Mouse (Mus musculus): ENCODE results near the gene Lrrc58.
A peak's percentile ranks its signal among the peaks of the same experiment; 100 is the strongest.

Lrrc58 gene

DNA sequence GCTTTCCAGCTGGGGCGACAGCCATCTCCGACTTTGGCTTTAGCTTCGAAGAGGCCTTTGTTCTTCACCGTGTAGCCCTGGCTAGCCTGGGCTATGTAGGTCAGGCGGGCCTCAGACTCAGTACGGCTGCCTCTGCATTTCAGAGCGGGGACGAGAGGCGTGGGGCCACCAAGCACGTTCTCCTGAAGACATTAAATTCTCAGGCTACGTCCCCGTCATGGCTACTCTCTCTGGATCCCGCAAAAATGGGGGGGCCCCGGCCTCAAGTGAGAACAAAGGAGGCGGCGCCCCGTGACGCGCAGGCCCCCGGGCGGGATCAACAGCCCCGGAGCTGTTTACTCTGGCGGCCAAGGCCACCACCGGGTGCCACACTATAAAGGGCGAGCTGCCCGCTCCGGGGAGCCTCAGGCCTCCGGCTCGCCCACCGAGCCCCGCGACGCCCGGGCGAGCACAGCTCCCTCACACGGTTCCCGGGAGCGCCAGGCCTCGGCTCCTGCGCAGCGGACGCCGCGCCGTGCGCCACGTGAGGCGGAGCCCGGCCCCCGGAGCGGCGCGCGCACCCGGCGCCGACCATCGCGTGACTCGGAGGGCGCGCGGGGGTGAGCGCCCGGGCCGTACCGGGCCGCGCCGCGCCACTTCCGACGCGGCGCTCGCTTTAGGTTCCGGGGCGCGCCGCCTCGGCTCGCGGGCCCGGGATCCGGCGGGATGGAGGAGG, at the start of gene Lrrc58:
Gene Lrrc58 (plus strand): TSS at position 599 of the 715 bp plus-strand sequence.
- DNase-seq, result peak; percentile 84 to 86

DNA sequence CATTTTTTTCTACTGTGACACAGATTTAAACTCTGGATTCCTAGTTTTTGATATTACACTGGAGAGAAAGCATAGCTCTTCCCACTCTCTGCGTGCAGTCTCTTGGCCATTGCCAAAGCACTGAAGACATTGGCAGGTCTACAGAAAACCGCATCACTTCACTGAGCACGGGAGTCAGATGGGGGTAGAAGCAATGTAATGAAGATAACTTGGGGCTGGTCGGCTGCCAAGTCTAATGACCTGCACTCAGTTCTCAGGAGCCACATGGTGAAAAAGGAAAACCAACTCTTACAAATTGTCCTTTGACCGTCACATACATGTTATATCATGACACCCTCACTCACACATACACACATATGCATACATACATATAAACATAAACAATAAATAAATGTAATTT, 44.2 kb upstream of the Lrrc58 start:
- peak; percentile 75 to 77 for DNase-seq

DNA sequence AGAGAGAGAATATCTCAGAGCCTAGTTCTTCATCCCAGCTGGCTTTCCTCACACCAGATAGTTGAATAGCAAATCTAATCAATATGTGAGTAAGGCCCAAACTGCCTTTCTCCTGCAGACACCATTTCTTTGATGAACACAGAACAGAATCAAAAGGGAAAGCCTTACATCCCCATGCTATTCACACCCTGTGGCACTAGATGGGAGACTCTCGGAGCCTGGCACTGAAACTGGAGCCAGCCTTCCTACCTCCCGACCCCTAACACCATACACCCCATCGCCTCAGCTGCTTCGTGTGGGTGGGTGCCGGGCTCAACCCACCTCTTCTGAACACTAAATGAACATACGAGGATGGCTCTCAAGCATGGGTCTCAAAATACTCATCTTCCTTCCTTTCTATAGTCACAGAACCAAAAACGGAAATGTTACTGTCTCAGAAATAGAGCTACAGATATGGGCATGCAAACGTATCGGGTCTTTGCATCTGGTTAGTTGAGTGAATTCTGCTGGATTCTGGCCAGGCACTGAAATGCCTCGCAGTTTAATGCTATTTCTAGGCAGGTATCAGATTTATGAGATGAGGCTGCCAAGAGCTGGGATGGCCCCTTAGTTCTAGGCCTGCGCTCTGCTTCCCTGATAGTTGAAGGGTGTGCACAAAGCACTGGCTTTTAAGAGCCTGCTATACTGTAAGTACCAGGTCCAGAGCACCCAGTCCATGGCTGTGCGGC, 43.2 kb upstream of the Lrrc58 start:
- DNase-seq, result no peak

DNA sequence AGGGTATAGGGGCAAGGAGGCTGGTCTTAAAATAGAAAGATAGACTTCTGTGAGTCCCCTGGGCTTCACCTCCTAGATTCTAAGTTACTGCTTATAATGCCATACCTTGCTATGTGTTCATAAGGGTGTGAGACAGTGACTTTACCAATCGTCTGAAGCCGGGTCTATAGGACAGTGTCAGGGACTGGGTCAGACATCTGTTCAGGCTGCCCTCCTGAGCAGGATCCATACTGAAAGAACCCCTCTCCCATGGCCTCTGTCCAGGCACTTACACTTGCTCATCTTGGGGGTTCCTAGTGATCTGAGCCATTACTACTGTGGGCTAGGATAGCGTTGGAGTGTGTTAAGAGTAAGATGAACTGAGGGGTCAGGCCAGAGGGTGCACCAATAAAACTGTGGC, 41.9 kb upstream of the Lrrc58 start:
- no peak for DNase-seq

DNA sequence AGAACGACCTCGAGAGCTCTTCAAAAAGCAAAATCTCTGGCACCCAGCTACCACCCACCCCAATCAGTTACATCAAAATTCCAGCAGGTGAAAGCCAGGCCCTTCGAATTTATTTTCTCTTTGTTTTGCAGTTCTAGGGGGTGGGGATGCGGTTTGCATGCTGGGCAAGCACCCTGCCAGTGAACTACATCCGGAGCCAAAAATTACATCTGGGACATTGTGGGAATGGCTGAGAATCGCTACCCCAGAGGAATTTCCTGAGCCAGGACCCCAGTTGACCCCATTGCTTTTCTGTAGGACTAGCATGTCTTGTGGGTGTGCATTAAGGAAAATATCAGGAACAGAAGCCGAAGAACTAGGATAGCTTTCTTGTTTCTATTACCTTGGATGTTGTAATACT, 37.1 kb upstream of the Lrrc58 start:
- no peak for DNase-seq

- DNase-seq, result no peak
These were observed 30.6 kb upstream of the Lrrc58 start for GRCm38 (mm10) chr16:37837571-37837970.

- no peak for DNase-seq
These were observed 25.8 kb upstream of the Lrrc58 start for GRCm38 (mm10) chr16:37842439-37842838.

GRCm38 (mm10) chr16:37843740-37844139, 24.4 kb upstream of the Lrrc58 start:
- DNase-seq, result no peak

DNA sequence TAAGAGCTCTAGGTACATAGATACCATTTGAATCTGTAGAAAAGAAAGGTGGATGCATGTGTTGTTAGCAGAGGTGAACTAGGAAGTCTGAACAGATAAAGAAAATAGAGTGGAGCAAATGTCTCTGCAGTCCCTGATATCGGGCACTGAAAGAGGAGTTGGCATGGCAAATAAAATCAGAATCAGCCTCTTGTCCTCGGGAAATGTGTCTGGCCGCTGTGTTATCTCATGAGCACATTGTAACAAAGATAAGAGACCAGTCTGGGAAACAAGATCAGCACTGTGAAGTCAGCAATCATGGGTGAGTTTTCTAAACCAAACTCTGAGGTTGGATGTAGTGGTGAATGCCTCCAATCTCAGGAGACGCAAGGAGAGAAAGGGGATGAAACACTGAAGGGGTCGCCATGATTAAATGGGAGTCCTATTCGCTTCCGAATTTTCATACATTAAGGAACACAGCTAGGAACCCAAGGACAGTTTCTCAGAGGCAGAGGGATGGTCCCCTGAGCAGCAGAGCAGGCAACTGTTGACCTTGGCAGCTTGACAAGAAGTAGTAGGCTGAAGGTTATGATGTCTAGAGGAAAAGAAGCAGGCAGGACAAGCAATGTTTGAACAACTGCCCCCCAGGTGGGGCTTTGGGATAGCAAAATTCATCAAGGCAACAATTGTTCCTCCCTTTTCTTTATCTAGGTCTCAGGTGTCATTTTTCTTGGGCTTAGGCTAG, 22.8 kb upstream of the Lrrc58 start:
- DNase-seq, result no peak

DNA sequence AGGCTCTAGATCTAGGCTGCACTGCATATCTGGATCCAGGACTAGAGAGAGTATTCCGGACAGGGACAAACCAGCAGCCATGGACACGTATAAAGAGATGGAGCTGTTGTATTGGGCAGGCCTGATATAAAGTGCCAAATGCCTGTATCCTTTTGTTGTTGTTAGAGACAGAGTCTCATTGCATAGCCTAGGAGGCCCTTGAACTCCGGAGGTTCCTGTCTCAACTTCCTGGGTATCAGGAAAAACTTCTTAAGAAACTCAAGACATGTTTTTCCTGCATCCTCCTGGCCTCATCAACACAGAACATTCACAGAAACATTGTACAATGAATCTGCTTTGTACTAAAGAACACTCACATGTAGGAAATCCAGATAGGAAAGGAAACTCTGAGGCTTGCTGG, 21.1 kb upstream of the Lrrc58 start:
- DNase-seq, result no peak

- DNase-seq, result no peak
These were observed 16.8 kb upstream of the Lrrc58 start for GRCm38 (mm10) chr16:37851366-37851765.

GRCm38 (mm10) chr16:37853279-37853678, 14.9 kb upstream of the Lrrc58 start:
- no peak for DNase-seq

DNA sequence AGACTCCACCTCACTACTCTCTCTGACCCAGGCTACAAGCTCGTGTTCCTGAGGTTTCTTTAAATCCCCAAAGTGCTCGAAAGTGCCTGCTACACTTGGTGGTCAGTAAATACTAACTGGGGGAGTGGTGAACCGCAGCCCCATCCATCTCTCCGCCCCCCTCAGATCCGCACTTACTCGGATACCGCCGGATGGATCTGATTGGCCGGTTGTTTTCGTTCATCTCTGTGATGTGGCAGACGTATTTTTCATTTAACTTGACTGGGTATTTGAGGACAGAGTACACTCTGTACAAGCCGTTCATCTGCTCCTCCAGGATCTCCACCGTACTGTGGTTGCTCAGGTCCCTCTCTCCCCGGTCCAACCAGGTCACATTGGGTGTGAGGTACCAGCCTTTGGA, 14.1 kb upstream of the Lrrc58 start:
- no peak for DNase-seq

- DNase-seq, result no peak
These were observed 13.6 kb upstream of the Lrrc58 start for GRCm38 (mm10) chr16:37854593-37854992.

DNA sequence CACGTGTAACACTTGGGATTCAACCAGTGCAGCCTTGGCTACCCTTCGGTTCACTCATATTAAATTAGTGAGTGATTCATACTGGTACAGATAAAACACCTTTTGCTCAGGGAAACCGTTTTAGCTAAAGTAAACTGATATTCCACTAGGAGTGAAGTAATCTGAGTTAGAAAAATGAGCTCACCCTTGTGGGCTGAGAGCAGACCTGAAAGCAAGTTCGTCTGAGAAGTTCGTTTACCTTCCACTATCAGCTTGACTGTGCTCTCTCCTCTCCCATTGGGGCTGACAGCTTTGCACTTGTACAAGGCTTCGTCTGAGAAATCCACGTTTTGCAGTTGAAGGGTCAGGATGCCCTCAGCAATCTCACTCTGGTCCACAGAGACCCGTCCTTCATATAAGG, 12.6 kb upstream of the Lrrc58 start:
- no peak for DNase-seq

GRCm38 (mm10) chr16:37856327-37856726, 11.9 kb upstream of the Lrrc58 start:
- DNase-seq, result peak; percentile 13 to 19

GRCm38 (mm10) chr16:37857495-37857894, 10.7 kb upstream of the Lrrc58 start:
- no peak for DNase-seq

GRCm38 (mm10) chr16:37860213-37860612, 8.0 kb upstream of the Lrrc58 start:
- DNase-seq, result no peak

GRCm38 (mm10) chr16:37861029-37861428, 7.2 kb upstream of the Lrrc58 start, which contains the start of gene Gm36028:
Gene Gm36028 (minus strand): TSS chr16:37861146.
- no peak for DNase-seq

DNA sequence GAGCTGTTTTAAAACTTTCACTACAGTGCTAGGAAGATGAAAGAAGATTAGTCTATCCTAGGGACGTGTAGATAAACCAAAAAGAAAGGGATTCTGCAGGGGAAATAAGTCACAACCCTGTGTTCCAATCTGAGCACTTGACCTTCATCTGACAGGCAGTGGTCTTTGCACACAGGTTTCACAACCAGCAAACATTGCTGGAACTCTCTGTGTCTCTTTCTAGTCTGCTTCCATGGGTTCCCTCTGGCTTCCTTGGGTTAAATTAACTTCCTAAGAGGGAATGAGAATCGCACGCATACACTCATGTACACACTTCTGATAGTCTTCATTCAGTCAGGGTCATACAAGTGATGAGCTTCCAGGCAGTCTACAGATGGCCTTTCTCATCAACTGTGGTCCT, 4.3 kb upstream of the Lrrc58 start:
- DNase-seq, result no peak

DNA sequence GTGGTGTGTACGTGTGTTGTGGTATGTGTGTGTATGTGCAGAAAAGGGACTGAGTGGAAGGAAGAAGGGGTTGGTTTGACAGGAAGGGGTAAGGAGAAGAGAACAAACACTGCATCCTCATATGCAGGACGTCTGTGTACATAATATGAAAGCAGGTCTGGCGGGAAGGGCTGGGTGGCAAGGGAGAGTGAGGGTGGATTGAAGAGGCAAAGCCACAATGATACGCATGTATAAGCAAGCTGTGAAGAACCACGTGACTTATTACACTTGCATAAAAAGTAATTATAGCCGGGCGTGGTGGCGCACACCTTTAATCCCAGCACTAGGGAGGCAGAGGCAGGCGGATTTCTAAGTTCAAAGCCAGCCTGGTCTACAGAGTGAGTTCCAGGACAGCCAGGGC, 2.3 kb upstream of the Lrrc58 start:
- no peak for DNase-seq

- DNase-seq, result peak; percentile 23 to 70
These were observed 599 bp downstream of the Lrrc58 start for GRCm38 (mm10) chr16:37868506-37869469.

Measured in cerebellum, postnatal 36 days (tissue).